Mouse (Mus musculus): ENCODE measurements around the gene Dnm1. TPM values are rescaled to one million over a fixed set of nuclear protein-coding genes. Genes with fewer than 3 reads are reported as not detected.

Gene Dnm1
- total and polyA plus RNA-seq, 2 experiments from 2014 or later: 107 to 170 TPM

GRCm38 (mm10) chr2:32340836-32341633 lies 12.1 kb downstream of the Dnm1 start:
- Histone ChIP-seq H3K9me3 (ENCODE audit: low read length) (no peaks in the 10 kb centered on the region), H3K9ac (replicated peaks; ENCODE audit: low read length, poor library complexity, severe bottlenecking) (no peak overlapping the region), H3K27ac (ENCODE audit: low read depth, low read length) (no peak overlapping the region), H3K4me3 (ENCODE audit: low read depth, low read length) (no peak overlapping the region), H3K4me1 (ENCODE audit: insufficient read depth, low read length) (peaks cover 5% of the 10 kb centered on the region; the same call in 1 of the 2 replicates), H3K27me3 (ENCODE audit: insufficient read depth, low read length) (no peaks in the 10 kb centered on the region), H3K36me3 (ENCODE audit: insufficient read depth, low read length) (peaks cover 29% of the 10 kb centered on the region), H3K4me2 (ENCODE audit: low read depth, low read length, poor library complexity, severe bottlenecking) (no peak overlapping the region)
- no peak for TF ChIP-seq CTCF (IDR thresholded peaks at IDR 0.05)
- DNase-seq (ENCODE audit: low spot score) (no peak), ATAC-seq (ENCODE audit: low FRiP score) (no peak)
- 83% methylated on average over 13 of the region's 13 CpGs for WGBS

GRCm38 (mm10) chr2:32339912-32340642 lies 13.1 kb downstream of the Dnm1 start:
- TF ChIP-seq CTCF (IDR thresholded peaks at IDR 0.05): no peak

GRCm38 (mm10) chr2:32335888-32336287 lies 17.2 kb downstream of the Dnm1 start:
- H3K4me3 ChIP-seq (ENCODE audit: low read depth, low read length): no peak overlapping the region
- DNase-seq (ENCODE audit: low spot score) (no peak), ATAC-seq (ENCODE audit: low FRiP score) (no peak)
- no peak overlapping the region for H3K27ac ChIP-seq (ENCODE audit: low read depth, low read length)
- peaks cover 55% of the 10 kb centered on the region for H3K36me3 ChIP-seq (ENCODE audit: insufficient read depth, low read length)
- H3K27me3 ChIP-seq (ENCODE audit: insufficient read depth, low read length): no peaks in the 10 kb centered on the region
- WGBS: 57% methylated on average over 15 of the region's 15 CpGs
- no peak overlapping the region for H3K4me2 ChIP-seq (ENCODE audit: low read depth, low read length, poor library complexity, severe bottlenecking)
- H3K4me1 ChIP-seq (ENCODE audit: insufficient read depth, low read length): no peaks in the 10 kb centered on the region
- H3K9ac ChIP-seq (replicated peaks; ENCODE audit: low read length, poor library complexity, severe bottlenecking): no peak overlapping the region
- TF ChIP-seq CTCF (IDR thresholded peaks at IDR 0.05): no peak
- H3K9me3 ChIP-seq (ENCODE audit: low read length): no peaks in the 10 kb centered on the region

More at GRCm38 (mm10) chr2:32339912-32340642, 13.1 kb downstream of the Dnm1 start:
- Histone ChIP-seq H3K27ac (ENCODE audit: low read depth, low read length) (no peak overlapping the region), H3K4me3 (ENCODE audit: low read depth, low read length) (no peak overlapping the region), H3K27me3 (ENCODE audit: insufficient read depth, low read length) (no peaks in the 10 kb centered on the region), H3K4me2 (ENCODE audit: low read depth, low read length, poor library complexity, severe bottlenecking) (no peak overlapping the region), H3K9me3 (ENCODE audit: low read length) (no peaks in the 10 kb centered on the region), H3K36me3 (ENCODE audit: insufficient read depth, low read length) (peaks cover 38% of the 10 kb centered on the region), H3K9ac (replicated peaks; ENCODE audit: low read length, poor library complexity, severe bottlenecking) (no peak overlapping the region), H3K4me1 (ENCODE audit: insufficient read depth, low read length) (peaks cover 5% of the 10 kb centered on the region; the same call in 1 of the 2 replicates)
- ATAC-seq (ENCODE audit: low FRiP score): no peak
- 38% methylated on average over 26 of the region's 26 CpGs for WGBS
- no peak for DNase-seq (ENCODE audit: low spot score)

GRCm38 (mm10) chr2:32332159-32332558 lies 21.0 kb downstream of the Dnm1 start:
- no peaks in the 10 kb centered on the region for H3K4me1 ChIP-seq (ENCODE audit: insufficient read depth, low read length)
- no peaks in the 10 kb centered on the region for H3K9me3 ChIP-seq (ENCODE audit: low read length)
- WGBS: 84% methylated on average over 5 of the region's 5 CpGs
- no peak for TF ChIP-seq CTCF (IDR thresholded peaks at IDR 0.05)
- ATAC-seq (ENCODE audit: low FRiP score) (no peak), DNase-seq (ENCODE audit: low spot score) (no peak)
- peaks cover 55% of the 10 kb centered on the region for H3K36me3 ChIP-seq (ENCODE audit: insufficient read depth, low read length)
- H3K9ac ChIP-seq (replicated peaks; ENCODE audit: low read length, poor library complexity, severe bottlenecking): no peak overlapping the region
- no peak overlapping the region for H3K4me3 ChIP-seq (ENCODE audit: low read depth, low read length)
- no peak overlapping the region for H3K4me2 ChIP-seq (ENCODE audit: low read depth, low read length, poor library complexity, severe bottlenecking)
- no peak overlapping the region for H3K27ac ChIP-seq (ENCODE audit: low read depth, low read length)
- no peaks in the 10 kb centered on the region for H3K27me3 ChIP-seq (ENCODE audit: insufficient read depth, low read length)

GRCm38 (mm10) chr2:32329531-32329930 lies 23.6 kb downstream of the Dnm1 start:
- no peak overlapping the region for H3K9ac ChIP-seq (replicated peaks; ENCODE audit: low read length, poor library complexity, severe bottlenecking)

More at GRCm38 (mm10) chr2:32329531-32329930, 23.6 kb downstream of the Dnm1 start:
- no peaks in the 10 kb centered on the region for H3K9me3 ChIP-seq (ENCODE audit: low read length)
- no peaks in the 10 kb centered on the region for H3K27me3 ChIP-seq (ENCODE audit: insufficient read depth, low read length)
- H3K4me2 ChIP-seq (ENCODE audit: low read depth, low read length, poor library complexity, severe bottlenecking): no peak overlapping the region
- H3K27ac ChIP-seq (ENCODE audit: low read depth, low read length): no peak overlapping the region
- no peak overlapping the region for H3K4me3 ChIP-seq (ENCODE audit: low read depth, low read length)
- no peak for DNase-seq (ENCODE audit: low spot score)
- no peaks in the 10 kb centered on the region for H3K4me1 ChIP-seq (ENCODE audit: insufficient read depth, low read length)
- 59% methylated on average over 6 of the region's 6 CpGs for WGBS
- TF ChIP-seq CTCF (IDR thresholded peaks at IDR 0.05): no peak
- peaks cover 40% of the 10 kb centered on the region for H3K36me3 ChIP-seq (ENCODE audit: insufficient read depth, low read length)
- ATAC-seq (ENCODE audit: low FRiP score): no peak

All from midbrain, postnatal 0 days (tissue).